ENCODE assay signal across 8 mouse cellular contexts in genomic region chr14:105333475-105334094, GRCm38 (mm10).
DNase-seq lines count a peak whose midpoint lies in the region; ATAC-seq and TF ChIP-seq lines count a peak whose summit lies in the region.

No protein-coding gene starts in this region.

- H3K27ac ChIP-seq in heart, embryonic 16.5 days (ENCODE audit: low read length), result no peak overlapping the region
- H3K27ac ChIP-seq in embryonic facial prominence, embryonic 10.5 days (replicated peaks), result no peak overlapping the region
- H3K27ac ChIP-seq in hindbrain, postnatal 0 days, result peak overlapping the region; percentile 41; the same call in 1 of the 2 replicates
- H3K27ac ChIP-seq in neural tube, embryonic 12.5 days, result no peak overlapping the region

- no peaks in the 10 kb centered on the region for H3K36me3 ChIP-seq in heart, embryonic 16.5 days (ENCODE audit: control insufficient read depth, insufficient read depth)
- no peaks in the 10 kb centered on the region for H3K36me3 ChIP-seq in embryonic facial prominence, embryonic 10.5 days (replicated peaks)
- H3K36me3 ChIP-seq in hindbrain, postnatal 0 days (ENCODE audit: insufficient read depth, low read length), result no peaks in the 10 kb centered on the region
- H3K36me3 ChIP-seq in neural tube, embryonic 12.5 days, result no peaks in the 10 kb centered on the region

- H3K4me3 ChIP-seq in heart, embryonic 16.5 days (ENCODE audit: low read length), result peak overlapping the region; percentile 28
- H3K4me3 ChIP-seq in embryonic facial prominence, embryonic 10.5 days, result peak overlapping the region; percentile 4
- peak overlapping the region; percentile 39 for H3K4me3 ChIP-seq in hindbrain, postnatal 0 days (ENCODE audit: low read length)
- peak overlapping the region; percentile 5; the same call in 1 of the 2 replicates for H3K4me3 ChIP-seq in neural tube, embryonic 12.5 days

- ATAC-seq in heart, embryonic 16.5 days (replicated peaks; ENCODE audit: extremely low read depth, insufficient read depth, low FRiP score), result no peak
- peak; percentile 41; the same call in 1 of the 2 replicates for ATAC-seq in hindbrain, postnatal 0 days
- ATAC-seq in neural tube, embryonic 12.5 days (ENCODE audit: low FRiP score, low read depth), result 0 out of 2 replicates have a peak, but pooled peaks have one; percentile 17

- no peak for TF ChIP-seq CTCF in hindbrain, postnatal 0 days (IDR thresholded peaks at IDR 0.05; ENCODE audit: low read depth)

- WGBS in heart, embryonic 16.5 days, result 64% methylated on average over 16 of the region's 16 CpGs
- 63% methylated on average over 16 of the region's 16 CpGs for WGBS in embryonic facial prominence, embryonic 10.5 days
- WGBS in hindbrain, postnatal 0 days, result 21% methylated on average over 16 of the region's 16 CpGs
- WGBS in neural tube, embryonic 12.5 days, result 56% methylated on average over 16 of the region's 16 CpGs

- no peaks in the 10 kb centered on the region for H3K27me3 ChIP-seq in heart, embryonic 16.5 days (ENCODE audit: control insufficient read depth, insufficient read depth, low read length)
- no peaks in the 10 kb centered on the region; the same call in 1 of the 2 replicates for H3K27me3 ChIP-seq in embryonic facial prominence, embryonic 10.5 days (replicated peaks; ENCODE audit: low read depth, poor library complexity, severe bottlenecking)
- H3K27me3 ChIP-seq in hindbrain, postnatal 0 days (ENCODE audit: insufficient read depth, low read length), result no peaks in the 10 kb centered on the region
- no peaks in the 10 kb centered on the region for H3K27me3 ChIP-seq in neural tube, embryonic 12.5 days (replicated peaks)

- H3K4me2 ChIP-seq in heart, embryonic 16.5 days (ENCODE audit: low read depth, low read length), result peak overlapping the region; percentile 33
- peak overlapping the region; percentile 54 for H3K4me2 ChIP-seq in hindbrain, postnatal 0 days (ENCODE audit: low read depth, low read length)
- H3K4me2 ChIP-seq in neural tube, embryonic 12.5 days (replicated peaks), result peak overlapping the region; percentile 42

- H3K9me3 ChIP-seq in heart, embryonic 16.5 days (replicated peaks; ENCODE audit: control insufficient read depth, low read length), result no peaks in the 10 kb centered on the region
- H3K9me3 ChIP-seq in embryonic facial prominence, embryonic 10.5 days, result no peaks in the 10 kb centered on the region
- no peaks in the 10 kb centered on the region for H3K9me3 ChIP-seq in hindbrain, postnatal 0 days (ENCODE audit: low read length)
- H3K9me3 ChIP-seq in neural tube, embryonic 12.5 days, result no peaks in the 10 kb centered on the region

- no peak for DNase-seq in heart, adult 18-20 months
- DNase-seq in embryonic facial prominence, embryonic 10.5 days (ENCODE audit: low spot score), result no peak
- peak; percentile 75 for DNase-seq in hindbrain, postnatal 0 days (ENCODE audit: low spot score)
- no peak for DNase-seq in B cell, adult 2 months
- no peak for DNase-seq in lung, postnatal 10 days
- no peak for DNase-seq in lung, adult 18-20 months

- H3K4me1 ChIP-seq in heart, embryonic 16.5 days (ENCODE audit: control insufficient read depth, insufficient read depth, low read length), result peaks cover 9% of the 10 kb centered on the region
- peaks cover 8% of the 10 kb centered on the region for H3K4me1 ChIP-seq in embryonic facial prominence, embryonic 10.5 days
- H3K4me1 ChIP-seq in hindbrain, postnatal 0 days (ENCODE audit: insufficient read depth, low read length), result peaks cover 8% of the 10 kb centered on the region
- H3K4me1 ChIP-seq in neural tube, embryonic 12.5 days, result peaks cover 5% of the 10 kb centered on the region; the same call in 1 of the 2 replicates

- H3K9ac ChIP-seq in heart, embryonic 16.5 days (ENCODE audit: low read length), result no peak overlapping the region
- H3K9ac ChIP-seq in hindbrain, postnatal 0 days (replicated peaks; ENCODE audit: low read length), result peak overlapping the region; percentile 37; the same call in 1 of the 2 replicates
- no peak overlapping the region for H3K9ac ChIP-seq in neural tube, embryonic 12.5 days
